Mouse (Mus musculus): ENCODE results near the gene Cdc20b. TPM values are rescaled to one million over a fixed set of nuclear protein-coding genes. Genes with fewer than 3 reads are reported as not detected.

Cdc20b gene
- polyA plus RNA-seq, 1 experiment, result 0.04 TPM

GRCm38 (mm10) chr13:113061746-113062145 lies 26.8 kb downstream of the Cdc20b start:
- Histone ChIP-seq H3K27me3 (ENCODE audit: control insufficient read depth, insufficient read depth, insufficient read length) (no peaks in the 10 kb centered on the region), H3K79me3 (ENCODE audit: low read depth) (no peaks in the 10 kb centered on the region), H3K4me3 (ENCODE audit: insufficient read depth, poor library complexity, severe bottlenecking) (no peak overlapping the region), H3ac (ENCODE audit: control insufficient read depth, insufficient read length, low read depth) (no peak overlapping the region), H3K79me2 (ENCODE audit: control insufficient read depth, insufficient read depth) (no peaks in the 10 kb centered on the region), H3K36me3 (ENCODE audit: control insufficient read depth, insufficient read depth) (no peaks in the 10 kb centered on the region)
- no peak for TF ChIP-seq MYOD1 (IDR thresholded peaks at IDR 0.05; ENCODE audit: control insufficient read depth, insufficient read length, low read depth)
- no peak for TF ChIP-seq CTCF (IDR thresholded peaks at IDR 0.05; ENCODE audit: control insufficient read depth, insufficient read depth, insufficient read length)
- no peak for TF ChIP-seq USF1 (IDR thresholded peaks at IDR 0.05; ENCODE audit: low read depth)
- TF ChIP-seq MYOG (IDR thresholded peaks at IDR 0.05; ENCODE audit: control insufficient read depth, extremely low read depth, insufficient read length), result no peak

DNA sequence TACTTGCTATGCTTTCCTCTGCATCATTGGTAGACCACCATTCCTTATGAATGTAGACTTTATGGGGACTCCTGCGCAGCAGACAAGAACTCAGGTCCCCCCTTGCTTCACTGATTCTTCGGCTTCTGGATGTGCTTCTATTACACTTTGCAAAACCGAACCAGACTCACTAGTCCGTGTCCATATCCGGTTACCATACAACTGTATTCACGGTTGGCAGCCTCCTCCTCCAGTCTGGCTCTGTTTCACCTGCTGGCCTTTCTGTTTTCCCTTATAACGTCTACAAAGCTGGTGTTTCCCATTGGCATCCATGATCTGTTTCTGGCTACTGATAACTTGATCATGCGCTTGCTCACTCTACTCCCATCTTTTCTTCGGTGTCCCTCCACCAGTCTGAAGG lies 29.6 kb downstream of the Cdc20b start:
- no peak overlapping the region for H3ac ChIP-seq (ENCODE audit: control insufficient read depth, insufficient read length, low read depth)
- H3K27me3 ChIP-seq (ENCODE audit: control insufficient read depth, insufficient read depth, insufficient read length), result no peaks in the 10 kb centered on the region
- H3K4me3 ChIP-seq (ENCODE audit: insufficient read depth, poor library complexity, severe bottlenecking), result no peak overlapping the region
- H3K79me2 ChIP-seq (ENCODE audit: control insufficient read depth, insufficient read depth), result no peaks in the 10 kb centered on the region
- no peaks in the 10 kb centered on the region for H3K79me3 ChIP-seq (ENCODE audit: low read depth)
- no peak for TF ChIP-seq FOSL1 (IDR thresholded peaks at IDR 0.05; ENCODE audit: insufficient read depth, low read length, poor library complexity, severe bottlenecking)
- TF ChIP-seq MAX (IDR thresholded peaks at IDR 0.05), result no peak
- no peak for TF ChIP-seq USF1 (IDR thresholded peaks at IDR 0.05; ENCODE audit: low read depth)
- no peak for TF ChIP-seq CTCF (IDR thresholded peaks at IDR 0.05; ENCODE audit: control insufficient read depth, insufficient read depth, insufficient read length)
- no peak for TF ChIP-seq MYOG (IDR thresholded peaks at IDR 0.05; ENCODE audit: control insufficient read depth, extremely low read depth, insufficient read length)
- no peak for TF ChIP-seq MYOD1 (IDR thresholded peaks at IDR 0.05; ENCODE audit: control insufficient read depth, insufficient read length, low read depth)
- no peak for TF ChIP-seq CEBPB (IDR thresholded peaks at IDR 0.05; ENCODE audit: low read depth)
- H3K36me3 ChIP-seq (ENCODE audit: control insufficient read depth, insufficient read depth), result no peaks in the 10 kb centered on the region

- H3K36me3 ChIP-seq (ENCODE audit: control insufficient read depth, insufficient read depth), result no peaks in the 10 kb centered on the region
- no peaks in the 10 kb centered on the region for H3K27me3 ChIP-seq (ENCODE audit: control insufficient read depth, insufficient read depth, insufficient read length)
- H3K4me3 ChIP-seq (ENCODE audit: insufficient read depth, poor library complexity, severe bottlenecking), result no peak overlapping the region
- TF ChIP-seq CTCF (IDR thresholded peaks at IDR 0.05; ENCODE audit: control insufficient read depth, insufficient read depth, insufficient read length) (no peak), MYOD1 (IDR thresholded peaks at IDR 0.05; ENCODE audit: control insufficient read depth, insufficient read length, low read depth) (no peak), CEBPB (IDR thresholded peaks at IDR 0.05; ENCODE audit: low read depth) (no peak), USF1 (IDR thresholded peaks at IDR 0.05; ENCODE audit: low read depth) (no peak), MYOG (IDR thresholded peaks at IDR 0.05; ENCODE audit: control insufficient read depth, extremely low read depth, insufficient read length) (no peak), FOSL1 (IDR thresholded peaks at IDR 0.05; ENCODE audit: insufficient read depth, low read length, poor library complexity, severe bottlenecking) (no peak), MAX (IDR thresholded peaks at IDR 0.05) (no peak)
- no peaks in the 10 kb centered on the region for H3K79me3 ChIP-seq (ENCODE audit: low read depth)
- H3K79me2 ChIP-seq (ENCODE audit: control insufficient read depth, insufficient read depth), result no peaks in the 10 kb centered on the region
- H3ac ChIP-seq (ENCODE audit: control insufficient read depth, insufficient read length, low read depth), result no peak overlapping the region
Measured at GRCm38 (mm10) chr13:113079021-113079420, 44.1 kb downstream of the Cdc20b start.

DNA sequence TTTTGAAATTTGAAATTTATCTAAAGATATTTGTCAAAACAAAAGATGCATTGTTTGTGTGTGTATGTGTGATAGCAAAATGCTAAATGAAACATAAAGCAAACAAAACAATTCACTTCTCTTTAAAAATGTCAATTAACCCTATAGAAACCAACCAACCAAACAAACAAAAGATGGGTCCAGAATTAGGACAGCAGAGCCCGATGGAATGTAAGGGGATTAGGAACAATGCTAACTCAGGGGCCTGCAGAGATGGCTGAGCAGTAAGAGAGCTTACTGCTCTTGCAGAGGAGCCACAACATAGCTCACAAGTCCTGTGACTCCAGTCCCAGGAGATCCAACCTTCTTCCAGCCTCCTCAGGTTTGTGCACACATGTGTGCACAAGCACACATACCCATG lies 47.2 kb downstream of the Cdc20b start:
- Histone ChIP-seq H3K4me3 (ENCODE audit: insufficient read depth, poor library complexity, severe bottlenecking) (no peak overlapping the region), H3K79me2 (ENCODE audit: control insufficient read depth, insufficient read depth) (no peaks in the 10 kb centered on the region), H3K27me3 (ENCODE audit: control insufficient read depth, insufficient read depth, insufficient read length) (no peaks in the 10 kb centered on the region), H3K79me3 (ENCODE audit: low read depth) (no peaks in the 10 kb centered on the region), H3K36me3 (ENCODE audit: control insufficient read depth, insufficient read depth) (no peaks in the 10 kb centered on the region), H3ac (ENCODE audit: control insufficient read depth, insufficient read length, low read depth) (no peak overlapping the region)
- no peak for TF ChIP-seq MYOD1 (IDR thresholded peaks at IDR 0.05; ENCODE audit: control insufficient read depth, insufficient read length, low read depth)
- no peak for TF ChIP-seq MAX (IDR thresholded peaks at IDR 0.05)
- no peak for TF ChIP-seq CEBPB (IDR thresholded peaks at IDR 0.05; ENCODE audit: low read depth)
- no peak for TF ChIP-seq CTCF (IDR thresholded peaks at IDR 0.05; ENCODE audit: control insufficient read depth, insufficient read depth, insufficient read length)
- TF ChIP-seq USF1 (IDR thresholded peaks at IDR 0.05; ENCODE audit: low read depth), result no peak
- TF ChIP-seq MYOG (IDR thresholded peaks at IDR 0.05; ENCODE audit: control insufficient read depth, extremely low read depth, insufficient read length), result no peak
- no peak for TF ChIP-seq FOSL1 (IDR thresholded peaks at IDR 0.05; ENCODE audit: insufficient read depth, low read length, poor library complexity, severe bottlenecking)

GRCm38 (mm10) chr13:113084732-113085131 lies 49.8 kb downstream of the Cdc20b start:
- Histone ChIP-seq H3K36me3 (ENCODE audit: control insufficient read depth, insufficient read depth) (no peaks in the 10 kb centered on the region), H3K4me3 (ENCODE audit: insufficient read depth, poor library complexity, severe bottlenecking) (no peak overlapping the region), H3K79me3 (ENCODE audit: low read depth) (no peaks in the 10 kb centered on the region), H3K79me2 (ENCODE audit: control insufficient read depth, insufficient read depth) (no peaks in the 10 kb centered on the region), H3K27me3 (ENCODE audit: control insufficient read depth, insufficient read depth, insufficient read length) (no peaks in the 10 kb centered on the region), H3ac (ENCODE audit: control insufficient read depth, insufficient read length, low read depth) (no peak overlapping the region)
- TF ChIP-seq MAX (IDR thresholded peaks at IDR 0.05), result no peak
- TF ChIP-seq MYOD1 (IDR thresholded peaks at IDR 0.05; ENCODE audit: control insufficient read depth, insufficient read length, low read depth), result no peak
- no peak for TF ChIP-seq CTCF (IDR thresholded peaks at IDR 0.05; ENCODE audit: control insufficient read depth, insufficient read depth, insufficient read length)
- no peak for TF ChIP-seq MYOG (IDR thresholded peaks at IDR 0.05; ENCODE audit: control insufficient read depth, extremely low read depth, insufficient read length)
- no peak for TF ChIP-seq USF1 (IDR thresholded peaks at IDR 0.05; ENCODE audit: low read depth)
- no peak for TF ChIP-seq CEBPB (IDR thresholded peaks at IDR 0.05; ENCODE audit: low read depth)
- no peak for TF ChIP-seq FOSL1 (IDR thresholded peaks at IDR 0.05; ENCODE audit: insufficient read depth, low read length, poor library complexity, severe bottlenecking)

Measured in C2C12 (cell line).